22 mouse cellular contexts compared by ENCODE assay signal in the genomic region with DNA sequence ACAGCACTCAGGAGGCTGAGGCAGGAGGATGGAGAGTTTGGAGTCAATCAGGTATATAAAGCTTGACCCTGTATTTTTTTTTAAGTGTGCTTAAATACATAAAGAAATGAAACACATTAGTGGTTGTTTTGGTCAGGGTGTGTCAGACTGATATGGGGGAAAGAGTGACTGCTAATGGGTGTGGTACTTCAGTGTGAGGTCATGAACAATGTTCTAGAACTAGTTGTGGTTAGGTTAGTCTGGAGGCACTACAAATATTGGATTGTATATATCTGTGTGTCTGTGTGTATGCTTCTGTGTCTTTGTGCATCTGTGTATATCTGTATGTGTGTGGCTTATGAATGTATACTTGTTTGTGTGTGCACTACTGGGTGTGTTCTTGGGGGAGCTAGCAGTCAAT. TPM values are rescaled to one million over a fixed set of nuclear protein-coding genes. Genes with fewer than 3 reads are reported as not detected.
"Had no signal": no experiment of that assay in that cellular context is flagged by ENCODE, and none has a peak within 500 bp of the region (broad histone marks: within the 10 kb centered on the region; RNA-seq: fewer than 3 reads in every experiment).

No protein-coding gene starts in this region.

- DNase-seq: kidney, adult 11 months; kidney, adult 9 months; kidney, postnatal 36 days; layer of hippocampus, adult 9-11 months; layer of hippocampus, postnatal 36 days; lung, adult 2 months; lung, postnatal 36 days; thymus, adult 2 months; thymus, postnatal 25 days had no signal

- H3K36me3 ChIP-seq: limb, embryonic 15.5 days; midbrain, embryonic 13.5 days; neural tube, embryonic 12.5 days had no signal

- ATAC-seq: lung, postnatal 0 days; midbrain, embryonic 13.5 days had no signal

- H3K4me3 ChIP-seq: limb, embryonic 15.5 days; midbrain, embryonic 13.5 days; neural tube, embryonic 12.5 days had no signal

- H3K27ac ChIP-seq: kidney, postnatal 0 days; limb, embryonic 15.5 days; midbrain, embryonic 13.5 days; neural tube, embryonic 12.5 days had no signal

- H3K9ac ChIP-seq: limb, embryonic 15.5 days; midbrain, embryonic 13.5 days; neural tube, embryonic 12.5 days had no signal

- H3K27me3 ChIP-seq: limb, embryonic 15.5 days; midbrain, embryonic 13.5 days; neural tube, embryonic 12.5 days had no signal

- H3K9me3 ChIP-seq: limb, embryonic 15.5 days; neural tube, embryonic 12.5 days had no signal

- H3K4me2 ChIP-seq: limb, embryonic 15.5 days; midbrain, embryonic 13.5 days; neural tube, embryonic 12.5 days had no signal

- H3K4me1 ChIP-seq: limb, embryonic 15.5 days; midbrain, embryonic 13.5 days; neural tube, embryonic 12.5 days had no signal

RNA-seq across cellular contexts. Expression of gene Hsd17b3, which starts 39.5 kb away (rescaled TPM):
- total RNA-seq: layer of hippocampus, adult 18-20 months; layer of hippocampus, postnatal 36 days; left cerebral cortex, adult 8-10 months; left cerebral cortex, postnatal 25 days; neutrophil, adult 5-6 weeks had no signal
- polyA plus RNA-seq: intestine, embryonic 14.5 days; kidney, postnatal 0 days; limb, embryonic 11.5 days; limb, embryonic 15.5 days; lung, adult 2 months; lung, postnatal 0 days; midbrain, embryonic 13.5 days; stomach, embryonic 14.5 days; urinary bladder, adult 2 months had no signal
